ENCODE assay signal across 9 mouse cellular contexts in the genomic region with DNA sequence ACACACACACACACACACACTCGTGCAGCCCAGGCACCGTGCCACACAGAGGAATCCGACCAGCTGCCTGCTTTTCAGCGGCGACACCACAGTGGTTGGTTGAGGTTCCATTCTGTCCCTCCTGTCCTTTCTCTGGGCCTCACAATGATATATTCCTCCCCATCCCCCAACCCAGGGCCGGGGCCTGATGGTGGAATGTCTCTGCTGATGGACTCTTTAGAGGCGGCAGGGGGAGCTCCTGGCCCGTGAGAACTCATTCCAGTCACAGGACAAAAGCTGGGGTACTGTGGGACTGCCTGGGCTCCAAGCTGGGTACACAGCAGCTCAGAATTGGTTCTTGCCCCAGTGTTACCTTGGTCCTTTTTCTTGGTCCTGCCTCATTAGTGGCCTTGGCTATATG.
DNase-seq lines count a peak whose midpoint lies in the region; ATAC-seq and TF ChIP-seq lines count a peak whose summit lies in the region.
"Had no signal": no experiment of that assay in that cellular context is flagged by ENCODE, and none has a peak within 500 bp of the region (broad histone marks: within the 10 kb centered on the region; RNA-seq: fewer than 3 reads in every experiment).

No protein-coding gene starts in this region.

- WGBS in intestine, postnatal 0 days: 8% methylated on average over 8 of the region's 8 CpGs
- WGBS in liver, embryonic 11.5 days: 17% methylated on average over 8 of the region's 8 CpGs
- WGBS in neural tube, embryonic 12.5 days: under 1% methylated on average over 8 of the region's 8 CpGs

- no peak for ATAC-seq in intestine, postnatal 0 days
- peak; percentile 46 for ATAC-seq in liver, embryonic 11.5 days (replicated peaks; ENCODE audit: low FRiP score)
- peak; percentile 82 for ATAC-seq in neural tube, embryonic 12.5 days (ENCODE audit: low FRiP score, low read depth)

- no peaks in the 10 kb centered on the region for H3K27me3 ChIP-seq in intestine, postnatal 0 days (replicated peaks; ENCODE audit: control insufficient read depth, insufficient read depth, low read length)
- peaks cover 4% of the 10 kb centered on the region; the same call in 1 of the 2 replicates for H3K27me3 ChIP-seq in liver, embryonic 11.5 days (replicated peaks; ENCODE audit: control insufficient read depth, insufficient read depth, low read length)
- peaks cover 6% of the 10 kb centered on the region; the same call in 1 of the 2 replicates for H3K27me3 ChIP-seq in neural tube, embryonic 12.5 days (replicated peaks)

- DNase-seq in 3T3-L1 (ENCODE audit: low read depth, low spot score) (peak; percentile 87), ES-CJ7 (ENCODE audit: low read depth, low spot score) (peak; percentile 39)
- peak; percentile 79 to 87 for DNase-seq in cerebellum, postnatal 14 days
- peak; percentile 48 for DNase-seq in gastrocnemius, postnatal 10 days
- DNase-seq in liver, embryonic 11.5 days (ENCODE audit: low spot score): peak; percentile 46
- DNase-seq in yolk sac, embryonic 10.5 days (ENCODE audit: low spot score): peak; percentile 50

- H3K9me3 ChIP-seq in intestine, postnatal 0 days (ENCODE audit: control insufficient read depth): no peaks in the 10 kb centered on the region
- no peaks in the 10 kb centered on the region for H3K9me3 ChIP-seq in liver, embryonic 11.5 days (ENCODE audit: control insufficient read depth, low read length)
- H3K9me3 ChIP-seq in neural tube, embryonic 12.5 days: no peaks in the 10 kb centered on the region

- H3K27ac ChIP-seq in intestine, postnatal 0 days (ENCODE audit: low read depth, low read length): no peak overlapping the region
- H3K27ac ChIP-seq in liver, embryonic 11.5 days (ENCODE audit: low read depth, low read length): no peak overlapping the region
- H3K27ac ChIP-seq in neural tube, embryonic 12.5 days: peak overlapping the region; percentile 77

- H3K4me1 ChIP-seq in intestine, postnatal 0 days (replicated peaks; ENCODE audit: control insufficient read depth, insufficient read depth, low read length): no peaks in the 10 kb centered on the region
- no peaks in the 10 kb centered on the region for H3K4me1 ChIP-seq in liver, embryonic 11.5 days (replicated peaks; ENCODE audit: control insufficient read depth, insufficient read depth, low read length)
- peaks cover 58% of the 10 kb centered on the region for H3K4me1 ChIP-seq in neural tube, embryonic 12.5 days

- H3K4me2 ChIP-seq in intestine, postnatal 0 days (replicated peaks; ENCODE audit: low read depth): no peak overlapping the region
- no peak overlapping the region for H3K4me2 ChIP-seq in liver, embryonic 11.5 days
- H3K4me2 ChIP-seq in neural tube, embryonic 12.5 days (replicated peaks): no peak overlapping the region

- H3K9ac ChIP-seq in intestine, postnatal 0 days (ENCODE audit: low read depth, low read length): no peak overlapping the region
- H3K9ac ChIP-seq in liver, embryonic 11.5 days (ENCODE audit: low read depth, low read length): no peak overlapping the region
- no peak overlapping the region for H3K9ac ChIP-seq in neural tube, embryonic 12.5 days

- no peak overlapping the region for H3K4me3 ChIP-seq in intestine, postnatal 0 days (ENCODE audit: low read depth, low read length)
- no peak overlapping the region for H3K4me3 ChIP-seq in liver, embryonic 11.5 days (ENCODE audit: low read depth, low read length)
- H3K4me3 ChIP-seq in neural tube, embryonic 12.5 days: no peak overlapping the region
- H3K4me3 ChIP-seq: erythroblast, embryonic 14.5 days had no signal

- no peaks in the 10 kb centered on the region for H3K36me3 ChIP-seq in intestine, postnatal 0 days (ENCODE audit: control insufficient read depth, insufficient read depth)
- H3K36me3 ChIP-seq in liver, embryonic 11.5 days (ENCODE audit: control insufficient read depth, insufficient read depth, low read length): no peaks in the 10 kb centered on the region
- H3K36me3 ChIP-seq in neural tube, embryonic 12.5 days: no peaks in the 10 kb centered on the region

- peak; percentile 81 for TF ChIP-seq CTCF in intestine, postnatal 0 days (IDR thresholded peaks at IDR 0.05; ENCODE audit: low read depth)
